Mouse (Mus musculus): ENCODE measurements around the gene Zfp626.
"Not testable (repeated sequence)": the region's sequence is repeated elsewhere in the genome, so short reads cannot be mapped to it uniquely, and the experiment has no call there.

The Zfp626 gene

DNA sequence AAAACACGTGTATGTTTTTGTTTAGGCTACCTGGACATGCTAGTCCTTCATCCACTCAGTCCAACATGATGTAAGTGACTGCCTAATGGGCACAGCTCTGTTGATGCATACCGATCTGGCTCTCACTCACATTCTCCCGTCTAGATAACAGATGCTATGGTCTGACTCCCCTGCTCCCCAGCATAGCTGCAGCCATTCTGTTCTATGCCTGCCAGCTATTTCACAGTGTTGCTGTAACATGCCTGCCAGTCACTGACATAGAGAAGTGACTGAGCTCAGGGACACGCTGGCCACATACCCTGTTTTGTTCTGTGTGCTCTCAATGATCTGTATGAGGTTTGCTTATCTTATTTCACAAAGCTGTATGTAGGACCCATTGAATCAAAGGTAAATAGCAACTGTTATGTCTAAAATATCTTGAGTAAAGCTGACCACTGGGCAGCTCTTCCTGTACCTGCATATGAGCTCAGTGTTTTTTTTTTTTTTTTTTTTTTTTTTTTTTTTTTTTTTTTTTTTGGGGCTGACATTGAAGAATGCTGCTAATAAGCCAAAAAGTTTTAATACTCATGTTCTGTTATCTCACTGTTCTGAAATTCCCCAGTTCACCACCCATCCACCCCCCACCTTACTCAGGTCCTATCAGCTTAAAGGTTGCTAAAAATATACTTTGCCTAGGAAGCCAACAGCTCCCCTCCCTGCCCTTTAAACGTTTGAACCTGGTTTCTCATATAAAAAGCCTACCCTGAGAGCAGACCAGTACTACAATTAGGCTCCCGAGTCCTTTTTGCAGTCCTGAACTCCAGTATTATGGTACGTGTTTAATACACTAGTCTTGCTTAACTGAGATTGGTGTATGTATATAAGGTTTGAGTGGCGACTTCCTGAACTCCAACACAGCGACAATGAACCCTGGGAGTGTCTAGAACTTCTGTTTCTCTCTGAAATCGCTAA is 52.6 kb downstream of the Zfp626 start:
- intact Hi-C loops (cut with DNase I): no loop called here

DNA sequence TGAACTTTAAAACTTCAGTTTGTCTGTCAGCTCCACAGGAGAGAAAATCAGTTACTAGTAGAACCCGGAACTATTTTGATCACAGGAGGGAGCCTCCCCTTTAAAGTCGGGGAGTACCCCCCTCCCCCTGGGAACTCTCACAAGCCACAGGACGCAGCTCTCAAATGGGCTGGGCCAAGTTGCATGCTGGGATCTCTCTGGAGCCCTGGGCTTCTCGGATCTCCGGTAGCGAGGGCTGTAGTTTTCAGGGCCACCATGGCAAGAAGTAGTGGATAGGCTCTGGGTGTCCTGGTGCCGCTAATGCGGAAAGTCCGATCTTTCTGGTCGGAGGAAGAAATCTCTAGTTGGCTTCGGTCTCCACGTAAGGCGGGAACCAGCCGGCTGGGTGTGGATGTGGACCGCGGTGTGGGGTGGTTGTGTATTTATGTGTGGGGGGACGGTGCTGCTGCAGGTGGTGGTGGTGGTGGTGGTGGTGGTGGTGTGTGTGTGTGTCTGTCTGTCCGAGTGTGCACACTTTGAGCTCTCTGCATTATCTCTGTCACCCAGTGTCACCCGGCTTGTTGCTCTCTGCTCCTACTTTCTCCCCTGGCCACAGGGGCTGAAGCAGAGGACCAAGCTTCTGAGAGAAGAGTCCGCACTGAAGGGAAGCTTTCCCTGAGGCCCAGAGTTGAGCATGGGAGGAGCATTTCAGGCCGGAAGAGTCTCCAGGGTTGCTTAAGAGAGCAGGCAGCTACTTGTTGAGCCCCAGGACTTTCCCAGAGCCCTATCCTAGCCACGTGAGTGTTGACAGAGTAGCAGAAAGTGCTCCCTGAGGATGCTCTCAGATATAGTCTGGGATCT is 53.6 kb downstream of the Zfp626 start:
- intact Hi-C loops (cut with DNase I): no loop called here

DNA sequence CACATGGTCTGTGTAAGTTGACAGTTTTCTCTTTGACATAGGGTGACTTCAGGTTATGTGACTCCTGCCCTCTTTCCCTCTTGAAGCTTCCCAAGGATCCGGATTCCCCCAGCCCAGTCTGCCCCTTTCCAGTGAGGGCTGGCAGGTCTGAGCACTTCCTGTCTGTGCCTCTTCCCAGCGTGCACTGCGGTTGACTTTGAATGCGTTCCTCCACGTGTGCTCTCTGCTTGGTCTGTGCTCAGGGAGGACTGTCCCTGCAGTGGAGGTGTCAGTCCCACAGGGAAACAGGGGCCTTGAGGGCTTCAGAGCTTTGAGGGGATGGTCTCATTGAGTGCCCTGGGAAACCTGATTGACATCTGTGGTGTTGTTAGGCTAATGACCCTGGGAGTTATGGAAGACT is 55.6 kb downstream of the Zfp626 start:
- intact Hi-C loops (cut with DNase I): not testable (repeated sequence)
